Mouse (Mus musculus): ENCODE measurements around the gene Plppr1. TPM values are rescaled to one million over a fixed set of nuclear protein-coding genes. Genes with fewer than 3 reads are reported as not detected.
A peak's percentile ranks its signal among the peaks of the same experiment; 100 is the strongest.

The Plppr1 gene
- polyA plus RNA-seq (2015; fragmentation: Nextera tagmentation; extraction: Ambion mirVana), result 3.7 and 5.0 TPM in 2 replicates

- Histone ChIP-seq H3K36me3 (no peaks in the 10 kb centered on the region), H3K4me3 (peak within 1 kb of the TSS; percentile 58), H3K4me2 (peak within 1 kb of the TSS; percentile 80), H3K27ac (peak within 1 kb of the TSS; percentile 16), H3K4me1 (replicated peaks) (peaks cover 18% of the 10 kb centered on the region), H3K9me3 (replicated peaks) (no peaks in the 10 kb centered on the region), H3K9ac (peak within 1 kb of the TSS; percentile 60), H3K27me3 (peaks cover 16% of the 10 kb centered on the region; the same call in 1 of the 2 replicates)
- WGBS, result 1% methylated on average over 21 of the region's 21 CpGs
- ATAC-seq (replicated peaks; ENCODE audit: insufficient number of reproducible peaks, insufficient read depth, low FRiP score, low read depth), result peak; percentile 61
Measured at GRCm38 (mm10) chr4:49059021-49059401, at the start of gene Plppr1. Gene Plppr1, plus strand, starts transcription at chr4:49059273.

- Histone ChIP-seq H3K27me3 (no peaks in the 10 kb centered on the region), H3K9me3 (replicated peaks) (no peaks in the 10 kb centered on the region), H3K27ac (no peak overlapping the region), H3K36me3 (no peaks in the 10 kb centered on the region), H3K4me1 (replicated peaks) (no peaks in the 10 kb centered on the region), H3K4me2 (no peak overlapping the region), H3K9ac (no peak overlapping the region), H3K4me3 (no peak overlapping the region)
- ATAC-seq (replicated peaks; ENCODE audit: insufficient number of reproducible peaks, insufficient read depth, low FRiP score, low read depth), result no peak
Measured at GRCm38 (mm10) chr4:49016701-49017100, 42.4 kb upstream of the Plppr1 start.

GRCm38 (mm10) chr4:49023221-49023620, 35.9 kb upstream of the Plppr1 start:
- 88% methylated on average over 1 of the region's 1 CpGs for WGBS
- no peak overlapping the region for H3K27ac ChIP-seq
- ATAC-seq (replicated peaks; ENCODE audit: insufficient number of reproducible peaks, insufficient read depth, low FRiP score, low read depth), result no peak
- no peaks in the 10 kb centered on the region for H3K36me3 ChIP-seq
- H3K9me3 ChIP-seq (replicated peaks), result no peaks in the 10 kb centered on the region
- H3K27me3 ChIP-seq, result no peaks in the 10 kb centered on the region
- no peaks in the 10 kb centered on the region for H3K4me1 ChIP-seq (replicated peaks)
- no peak overlapping the region for H3K9ac ChIP-seq
- no peak overlapping the region for H3K4me2 ChIP-seq
- H3K4me3 ChIP-seq, result no peak overlapping the region

GRCm38 (mm10) chr4:49038311-49038710, 20.8 kb upstream of the Plppr1 start:
- no peak overlapping the region for H3K4me3 ChIP-seq
- 60% methylated on average over 4 of the region's 4 CpGs for WGBS

GRCm38 (mm10) chr4:49039854-49040253, 19.2 kb upstream of the Plppr1 start:
- H3K4me2 ChIP-seq, result no peak overlapping the region
- WGBS, result 79% methylated on average over 3 of the region's 3 CpGs
- no peaks in the 10 kb centered on the region for H3K27me3 ChIP-seq
- H3K4me1 ChIP-seq (replicated peaks), result peaks cover 11% of the 10 kb centered on the region; the same call in 1 of the 2 replicates
- no peak for ATAC-seq (replicated peaks; ENCODE audit: insufficient number of reproducible peaks, insufficient read depth, low FRiP score, low read depth)
- H3K27ac ChIP-seq, result no peak overlapping the region
- H3K9me3 ChIP-seq (replicated peaks), result no peaks in the 10 kb centered on the region
- H3K4me3 ChIP-seq, result no peak overlapping the region
- H3K36me3 ChIP-seq, result no peaks in the 10 kb centered on the region
- H3K9ac ChIP-seq, result no peak overlapping the region

More at GRCm38 (mm10) chr4:49038311-49038710, 20.8 kb upstream of the Plppr1 start:
- no peak for ATAC-seq (replicated peaks; ENCODE audit: insufficient number of reproducible peaks, insufficient read depth, low FRiP score, low read depth)
- Histone ChIP-seq H3K36me3 (no peaks in the 10 kb centered on the region), H3K9ac (no peak overlapping the region), H3K4me1 (replicated peaks) (peaks cover 11% of the 10 kb centered on the region; the same call in 1 of the 2 replicates), H3K4me2 (no peak overlapping the region), H3K27ac (no peak overlapping the region), H3K9me3 (replicated peaks) (no peaks in the 10 kb centered on the region), H3K27me3 (no peaks in the 10 kb centered on the region)

- Histone ChIP-seq H3K27ac (peak overlapping the region; percentile 74), H3K9ac (no peak overlapping the region), H3K4me1 (replicated peaks) (peaks cover 11% of the 10 kb centered on the region; the same call in 1 of the 2 replicates), H3K9me3 (replicated peaks) (no peaks in the 10 kb centered on the region), H3K4me2 (0 out of 2 replicates have a peak overlapping the region, but pooled peaks have one; percentile 13), H3K27me3 (no peaks in the 10 kb centered on the region), H3K4me3 (no peak overlapping the region), H3K36me3 (no peaks in the 10 kb centered on the region)
- ATAC-seq (replicated peaks; ENCODE audit: insufficient number of reproducible peaks, insufficient read depth, low FRiP score, low read depth), result peak; percentile 91
- WGBS, result 27% methylated on average over 1 of the region's 1 CpGs
Measured at GRCm38 (mm10) chr4:49041655-49042054, 17.4 kb upstream of the Plppr1 start.

- no peaks in the 10 kb centered on the region for H3K9me3 ChIP-seq (replicated peaks)
- no peak overlapping the region for H3K4me3 ChIP-seq
- H3K27me3 ChIP-seq, result no peaks in the 10 kb centered on the region
- ATAC-seq (replicated peaks; ENCODE audit: insufficient number of reproducible peaks, insufficient read depth, low FRiP score, low read depth), result no peak
- H3K36me3 ChIP-seq, result no peaks in the 10 kb centered on the region
- WGBS, result 72% methylated on average over 1 of the region's 1 CpGs
- H3K4me1 ChIP-seq (replicated peaks), result no peaks in the 10 kb centered on the region
- H3K9ac ChIP-seq, result no peak overlapping the region
- H3K4me2 ChIP-seq, result no peak overlapping the region
- no peak overlapping the region for H3K27ac ChIP-seq
Measured at GRCm38 (mm10) chr4:49050628-49051027, 8.4 kb upstream of the Plppr1 start.

GRCm38 (mm10) chr4:49057916-49058315, 1.2 kb upstream of the Plppr1 start:
- peaks cover 16% of the 10 kb centered on the region; the same call in 1 of the 2 replicates for H3K27me3 ChIP-seq
- H3K9me3 ChIP-seq (replicated peaks), result no peaks in the 10 kb centered on the region
- H3K36me3 ChIP-seq, result no peaks in the 10 kb centered on the region
- H3K4me2 ChIP-seq, result no peak overlapping the region
- H3K9ac ChIP-seq, result no peak overlapping the region
- 58% methylated on average over 2 of the region's 2 CpGs for WGBS
- no peak for ATAC-seq (replicated peaks; ENCODE audit: insufficient number of reproducible peaks, insufficient read depth, low FRiP score, low read depth)
- H3K27ac ChIP-seq, result no peak overlapping the region
- peaks cover 18% of the 10 kb centered on the region for H3K4me1 ChIP-seq (replicated peaks)
- no peak overlapping the region for H3K4me3 ChIP-seq

GRCm38 (mm10) chr4:49058557-49058956, 516 bp upstream of the Plppr1 start:
- no peak for ATAC-seq (replicated peaks; ENCODE audit: insufficient number of reproducible peaks, insufficient read depth, low FRiP score, low read depth)
- Histone ChIP-seq H3K9me3 (replicated peaks) (no peaks in the 10 kb centered on the region), H3K4me3 (peak overlapping the region; percentile 58), H3K27me3 (peaks cover 16% of the 10 kb centered on the region; the same call in 1 of the 2 replicates), H3K9ac (peak overlapping the region; percentile 60), H3K4me2 (peak overlapping the region; percentile 80), H3K4me1 (replicated peaks) (peaks cover 18% of the 10 kb centered on the region), H3K36me3 (no peaks in the 10 kb centered on the region), H3K27ac (no peak overlapping the region)
- WGBS, result 10% methylated on average over 7 of the region's 7 CpGs

GRCm38 (mm10) chr4:49059402-49060381, 619 bp downstream of the Plppr1 start:
- H3K27me3 ChIP-seq, result peaks cover 16% of the 10 kb centered on the region; the same call in 1 of the 2 replicates
- peak overlapping the region; percentile 60 for H3K9ac ChIP-seq
- peak overlapping the region; percentile 16 for H3K27ac ChIP-seq
- H3K4me3 ChIP-seq, result peak overlapping the region; percentile 58
- H3K4me1 ChIP-seq (replicated peaks), result peaks cover 18% of the 10 kb centered on the region
- H3K4me2 ChIP-seq, result peak overlapping the region; percentile 80
- ATAC-seq (replicated peaks; ENCODE audit: insufficient number of reproducible peaks, insufficient read depth, low FRiP score, low read depth), result peak; percentile 54
- WGBS, result 1% methylated on average over 62 of the region's 62 CpGs
- H3K36me3 ChIP-seq, result no peaks in the 10 kb centered on the region
- H3K9me3 ChIP-seq (replicated peaks), result no peaks in the 10 kb centered on the region

- H3K36me3 ChIP-seq, result no peaks in the 10 kb centered on the region
- no peak overlapping the region for H3K9ac ChIP-seq
- no peak overlapping the region for H3K4me2 ChIP-seq
- H3K27me3 ChIP-seq, result no peaks in the 10 kb centered on the region
- WGBS, result 80% methylated on average over 4 of the region's 4 CpGs
- ATAC-seq (replicated peaks; ENCODE audit: insufficient number of reproducible peaks, insufficient read depth, low FRiP score, low read depth), result no peak
- H3K27ac ChIP-seq, result no peak overlapping the region
- peaks cover 14% of the 10 kb centered on the region for H3K4me1 ChIP-seq (replicated peaks)
- no peaks in the 10 kb centered on the region for H3K9me3 ChIP-seq (replicated peaks)
- no peak overlapping the region for H3K4me3 ChIP-seq
Measured at GRCm38 (mm10) chr4:49069471-49069870, 10.4 kb downstream of the Plppr1 start.
